Mouse (Mus musculus): ENCODE results near the gene Piwil4. TPM values are rescaled to one million over a fixed set of nuclear protein-coding genes. Genes with fewer than 3 reads are reported as not detected.
A peak's percentile ranks its signal among the peaks of the same experiment; 100 is the strongest.

Piwil4 gene
- polyA plus RNA-seq, 2 experiments, result 0.08 TPM; not detected in 1

GRCm38 (mm10) chr9:14759261-14759660 is 18.7 kb upstream of the Piwil4 start:
- ATAC-seq (ENCODE audit: insufficient read depth), result no peak
- 0 out of 4 replicates have a peak, but pooled peaks cover 0 to 2% of the 10 kb centered on the region in 2 experiments for H3K4me1 ChIP-seq (replicated peaks; ENCODE audit: control insufficient read depth in 2 of 2, insufficient read depth in 2 of 2, low read length in 1 of 2)
- no peak overlapping the region for H3K9ac ChIP-seq (replicated peaks)
- no peaks in the 10 kb centered on the region for H3K9me3 ChIP-seq (ENCODE audit: control insufficient read depth, low read length)
- TF ChIP-seq CTCF (IDR thresholded peaks at IDR 0.05; ENCODE audit: low read depth) (no peak), EP300 (IDR thresholded peaks at IDR 0.05; ENCODE audit: low read depth) (no peak)
- no peak overlapping the region for H3K4me3 ChIP-seq (ENCODE audit: insufficient read depth in 1 of 2, low read depth in 2 of 2, low read length in 2 of 2)
- no peak for DNase-seq (ENCODE audit: low read depth in 3 of 3, low spot score in 3 of 3)
- H3K27me3 ChIP-seq (ENCODE audit: control insufficient read depth, insufficient read depth, low read length), result no peaks in the 10 kb centered on the region
- H3K36me3 ChIP-seq (replicated peaks; ENCODE audit: control insufficient read depth, insufficient read depth, low read depth), result no peaks in the 10 kb centered on the region
- H3K4me2 ChIP-seq (ENCODE audit: low read depth), result no peak overlapping the region
- H3K27ac ChIP-seq, result no peak overlapping the region

GRCm38 (mm10) chr9:14758590-14758989 is 18.1 kb upstream of the Piwil4 start:
- 0 out of 4 replicates have a peak, but pooled peaks cover 0 to 2% of the 10 kb centered on the region in 2 experiments for H3K4me1 ChIP-seq (replicated peaks; ENCODE audit: control insufficient read depth in 2 of 2, insufficient read depth in 2 of 2, low read length in 1 of 2)
- H3K27me3 ChIP-seq (ENCODE audit: control insufficient read depth, insufficient read depth, low read length), result no peaks in the 10 kb centered on the region
- H3K9ac ChIP-seq (replicated peaks), result no peak overlapping the region
- H3K4me3 ChIP-seq (ENCODE audit: insufficient read depth in 1 of 2, low read depth in 2 of 2, low read length in 2 of 2), result no peak overlapping the region
- H3K9me3 ChIP-seq (ENCODE audit: control insufficient read depth, low read length), result no peaks in the 10 kb centered on the region
- no peaks in the 10 kb centered on the region for H3K36me3 ChIP-seq (replicated peaks; ENCODE audit: control insufficient read depth, insufficient read depth, low read depth)
- ATAC-seq (ENCODE audit: insufficient read depth) (no peak), DNase-seq (ENCODE audit: low read depth in 3 of 3, low spot score in 3 of 3) (no peak)
- H3K27ac ChIP-seq, result no peak overlapping the region
- TF ChIP-seq CTCF (IDR thresholded peaks at IDR 0.05; ENCODE audit: low read depth), result no peak
- no peak for TF ChIP-seq EP300 (IDR thresholded peaks at IDR 0.05; ENCODE audit: low read depth)
- 26% methylated on average over 7 of the region's 7 CpGs for WGBS (ENCODE audit: insufficient replicate concordance)
- no peak overlapping the region for H3K4me2 ChIP-seq (ENCODE audit: low read depth)

- Histone ChIP-seq H3K4me2 (ENCODE audit: low read depth) (no peak overlapping the region), H3K36me3 (replicated peaks; ENCODE audit: control insufficient read depth, insufficient read depth, low read depth) (no peaks in the 10 kb centered on the region), H3K9me3 (ENCODE audit: control insufficient read depth, low read length) (no peaks in the 10 kb centered on the region), H3K4me3 (ENCODE audit: insufficient read depth in 1 of 2, low read depth in 2 of 2, low read length in 2 of 2) (no peak overlapping the region), H3K9ac (replicated peaks) (no peak overlapping the region), H3K27ac (no peak overlapping the region), H3K27me3 (ENCODE audit: control insufficient read depth, insufficient read depth, low read length) (peaks cover 4% of the 10 kb centered on the region), H3K4me1 (replicated peaks; ENCODE audit: control insufficient read depth in 2 of 2, insufficient read depth in 2 of 2, low read length in 1 of 2) (0 out of 4 replicates have a peak, but pooled peaks cover 0 to 2% of the 10 kb centered on the region in 2 experiments)
- DNase-seq (ENCODE audit: low read depth in 3 of 3, low spot score in 3 of 3), result no peak
- ATAC-seq (ENCODE audit: insufficient read depth), result no peak
- WGBS (ENCODE audit: insufficient replicate concordance), result 50% methylated on average over 3 of the region's 3 CpGs
- no peak for TF ChIP-seq EP300 (IDR thresholded peaks at IDR 0.05; ENCODE audit: low read depth)
- TF ChIP-seq CTCF (IDR thresholded peaks at IDR 0.05; ENCODE audit: low read depth), result no peak
Measured at GRCm38 (mm10) chr9:14754469-14754868, 13.9 kb upstream of the Piwil4 start.

GRCm38 (mm10) chr9:14753947-14754346 is 13.4 kb upstream of the Piwil4 start:
- TF ChIP-seq EP300 (IDR thresholded peaks at IDR 0.05; ENCODE audit: low read depth) (no peak), CTCF (IDR thresholded peaks at IDR 0.05; ENCODE audit: low read depth) (no peak)
- no peaks in the 10 kb centered on the region for H3K9me3 ChIP-seq (ENCODE audit: control insufficient read depth, low read length)
- no peaks in the 10 kb centered on the region for H3K4me1 ChIP-seq (replicated peaks; ENCODE audit: control insufficient read depth in 2 of 2, insufficient read depth in 2 of 2, low read length in 1 of 2)
- H3K36me3 ChIP-seq (replicated peaks; ENCODE audit: control insufficient read depth, insufficient read depth, low read depth), result no peaks in the 10 kb centered on the region
- H3K27me3 ChIP-seq (ENCODE audit: control insufficient read depth, insufficient read depth, low read length), result peaks cover 4% of the 10 kb centered on the region
- H3K27ac ChIP-seq, result no peak overlapping the region
- no peak overlapping the region for H3K4me2 ChIP-seq (ENCODE audit: low read depth)
- no peak for DNase-seq (ENCODE audit: low read depth in 3 of 3, low spot score in 3 of 3)
- no peak overlapping the region for H3K9ac ChIP-seq (replicated peaks)
- no peak overlapping the region for H3K4me3 ChIP-seq (ENCODE audit: insufficient read depth in 1 of 2, low read depth in 2 of 2, low read length in 2 of 2)
- ATAC-seq (ENCODE audit: insufficient read depth), result no peak

- peak within 1 kb of the TSS; percentile 40 to 46 for H3K4me3 ChIP-seq (ENCODE audit: insufficient read depth in 1 of 2, low read depth in 2 of 2, low read length in 2 of 2)
- DNase-seq (ENCODE audit: low read depth in 3 of 3, low spot score in 3 of 3), result no peak
- 0% methylated on average over 28 of the region's 28 CpGs for WGBS (ENCODE audit: insufficient replicate concordance)
- H3K36me3 ChIP-seq (replicated peaks; ENCODE audit: control insufficient read depth, insufficient read depth, low read depth), result no peaks in the 10 kb centered on the region
- peaks cover 4% of the 10 kb centered on the region for H3K27me3 ChIP-seq (ENCODE audit: control insufficient read depth, insufficient read depth, low read length)
- ATAC-seq (ENCODE audit: insufficient read depth), result peak; percentile 51; the same call in 1 of the 2 replicates
- no peak within 1 kb of the TSS for H3K27ac ChIP-seq
- H3K9me3 ChIP-seq (ENCODE audit: control insufficient read depth, low read length), result no peaks in the 10 kb centered on the region
- TF ChIP-seq CTCF (IDR thresholded peaks at IDR 0.05; ENCODE audit: low read depth) (no peak), EP300 (IDR thresholded peaks at IDR 0.05; ENCODE audit: low read depth) (no peak)
- peak within 1 kb of the TSS; percentile 66 for H3K4me2 ChIP-seq (ENCODE audit: low read depth)
- no peaks in the 10 kb centered on the region for H3K4me1 ChIP-seq (replicated peaks; ENCODE audit: control insufficient read depth in 2 of 2, insufficient read depth in 2 of 2, low read length in 1 of 2)
- peak within 1 kb of the TSS; percentile 18; the same call in 1 of the 2 replicates for H3K9ac ChIP-seq (replicated peaks)
Measured at GRCm38 (mm10) chr9:14752001-14752522, 11.5 kb upstream of the Piwil4 start, which contains the start of gene Fut4. Gene Fut4 (minus strand): TSS chr9:14752393.
